Mouse (Mus musculus): Measurements from ENCODE around the gene Coro2a. TPM values are rescaled to one million over a fixed set of nuclear protein-coding genes. Genes with fewer than 3 reads are reported as not detected.

The Coro2a gene
- polyA plus RNA-seq, 1 experiment from 2014 or later: 0.27 TPM

- Histone ChIP-seq H3K9ac (ENCODE audit: low read length) (no peak overlapping the region), H3K4me1 (ENCODE audit: control insufficient read depth in 2 of 2, insufficient read depth in 2 of 2, low read length in 2 of 2) (peaks cover 2 to 5% of the 10 kb centered on the region in 2 experiments; a peak in 2 of 4 replicates), H3K27ac (replicated peaks in 1 of 2; ENCODE audit: control insufficient read depth in 1 of 2, insufficient read depth in 1 of 2, low read depth in 2 of 2, low read length in 2 of 2) (no peak overlapping the region), H3K4me2 (ENCODE audit: low read length) (no peak overlapping the region), H3K27me3 (ENCODE audit: control insufficient read depth, insufficient read depth, low read length) (peaks cover 13% of the 10 kb centered on the region), H3K4me3 (ENCODE audit: control insufficient read depth in 1 of 2, insufficient read depth in 1 of 2, low read depth in 1 of 2, low read length in 2 of 2) (no peak overlapping the region), H3K36me3 (ENCODE audit: control insufficient read depth, insufficient read depth, low read length) (peaks cover 64% of the 10 kb centered on the region), H3K9me3 (ENCODE audit: control insufficient read depth, low read length) (no peaks in the 10 kb centered on the region)
- WGBS: 77% methylated on average over 16 of the region's 16 CpGs
- no peak for ATAC-seq (ENCODE audit: insufficient number of reproducible peaks, insufficient read depth, low FRiP score, low read depth)
These were observed 99.1 kb downstream of the Coro2a start for GRCm38 (mm10) chr4:46502606-46503502.

GRCm38 (mm10) chr4:46498976-46499375 lies 103.0 kb downstream of the Coro2a start:
- 12% methylated on average over 4 of the region's 4 CpGs for WGBS

GRCm38 (mm10) chr4:46498511-46498910 lies 103.5 kb downstream of the Coro2a start:
- H3K27me3 ChIP-seq (ENCODE audit: control insufficient read depth, insufficient read depth, low read length): no peaks in the 10 kb centered on the region
- no peak for ATAC-seq (ENCODE audit: insufficient number of reproducible peaks, insufficient read depth, low FRiP score, low read depth)
- no peaks in the 10 kb centered on the region for H3K9me3 ChIP-seq (ENCODE audit: control insufficient read depth, low read length)
- WGBS: 83% methylated on average over 3 of the region's 3 CpGs
- peaks cover 85% of the 10 kb centered on the region for H3K36me3 ChIP-seq (ENCODE audit: control insufficient read depth, insufficient read depth, low read length)
- no peak overlapping the region for H3K4me3 ChIP-seq (ENCODE audit: control insufficient read depth in 1 of 2, insufficient read depth in 1 of 2, low read depth in 1 of 2, low read length in 2 of 2)
- no peaks in the 10 kb centered on the region for H3K4me1 ChIP-seq (ENCODE audit: control insufficient read depth in 2 of 2, insufficient read depth in 2 of 2, low read length in 2 of 2)
- H3K9ac ChIP-seq (ENCODE audit: low read length): no peak overlapping the region
- H3K4me2 ChIP-seq (ENCODE audit: low read length): no peak overlapping the region
- H3K27ac ChIP-seq (replicated peaks in 1 of 2; ENCODE audit: control insufficient read depth in 1 of 2, insufficient read depth in 1 of 2, low read depth in 2 of 2, low read length in 2 of 2): no peak overlapping the region

More at GRCm38 (mm10) chr4:46498976-46499375, 103.0 kb downstream of the Coro2a start:
- H3K4me2 ChIP-seq (ENCODE audit: low read length): no peak overlapping the region
- no peaks in the 10 kb centered on the region for H3K4me1 ChIP-seq (ENCODE audit: control insufficient read depth in 2 of 2, insufficient read depth in 2 of 2, low read length in 2 of 2)
- peaks cover 85% of the 10 kb centered on the region for H3K36me3 ChIP-seq (ENCODE audit: control insufficient read depth, insufficient read depth, low read length)
- no peak for ATAC-seq (ENCODE audit: insufficient number of reproducible peaks, insufficient read depth, low FRiP score, low read depth)
- no peaks in the 10 kb centered on the region for H3K27me3 ChIP-seq (ENCODE audit: control insufficient read depth, insufficient read depth, low read length)
- no peaks in the 10 kb centered on the region for H3K9me3 ChIP-seq (ENCODE audit: control insufficient read depth, low read length)
- no peak overlapping the region for H3K27ac ChIP-seq (replicated peaks in 1 of 2; ENCODE audit: control insufficient read depth in 1 of 2, insufficient read depth in 1 of 2, low read depth in 2 of 2, low read length in 2 of 2)
- no peak overlapping the region for H3K9ac ChIP-seq (ENCODE audit: low read length)
- H3K4me3 ChIP-seq (ENCODE audit: control insufficient read depth in 1 of 2, insufficient read depth in 1 of 2, low read depth in 1 of 2, low read length in 2 of 2): no peak overlapping the region

GRCm38 (mm10) chr4:46497286-46497892 lies 104.6 kb downstream of the Coro2a start:
- peaks cover 84% of the 10 kb centered on the region for H3K36me3 ChIP-seq (ENCODE audit: control insufficient read depth, insufficient read depth, low read length)
- no peaks in the 10 kb centered on the region for H3K9me3 ChIP-seq (ENCODE audit: control insufficient read depth, low read length)
- H3K27ac ChIP-seq (replicated peaks in 1 of 2; ENCODE audit: control insufficient read depth in 1 of 2, insufficient read depth in 1 of 2, low read depth in 2 of 2, low read length in 2 of 2): no peak overlapping the region
- ATAC-seq (ENCODE audit: insufficient number of reproducible peaks, insufficient read depth, low FRiP score, low read depth): no peak
- no peak overlapping the region for H3K4me2 ChIP-seq (ENCODE audit: low read length)
- H3K4me3 ChIP-seq (ENCODE audit: control insufficient read depth in 1 of 2, insufficient read depth in 1 of 2, low read depth in 1 of 2, low read length in 2 of 2): no peak overlapping the region
- H3K4me1 ChIP-seq (ENCODE audit: control insufficient read depth in 2 of 2, insufficient read depth in 2 of 2, low read length in 2 of 2): no peaks in the 10 kb centered on the region
- H3K27me3 ChIP-seq (ENCODE audit: control insufficient read depth, insufficient read depth, low read length): no peaks in the 10 kb centered on the region
- 47% methylated on average over 4 of the region's 4 CpGs for WGBS
- H3K9ac ChIP-seq (ENCODE audit: low read length): no peak overlapping the region

GRCm38 (mm10) chr4:46495543-46495942 lies 106.5 kb downstream of the Coro2a start:
- Histone ChIP-seq H3K4me2 (ENCODE audit: low read length) (no peak overlapping the region), H3K36me3 (ENCODE audit: control insufficient read depth, insufficient read depth, low read length) (peaks cover 65% of the 10 kb centered on the region), H3K27ac (replicated peaks in 1 of 2; ENCODE audit: control insufficient read depth in 1 of 2, insufficient read depth in 1 of 2, low read depth in 2 of 2, low read length in 2 of 2) (no peak overlapping the region), H3K9me3 (ENCODE audit: control insufficient read depth, low read length) (no peaks in the 10 kb centered on the region), H3K4me1 (ENCODE audit: control insufficient read depth in 2 of 2, insufficient read depth in 2 of 2, low read length in 2 of 2) (peaks cover 0 to under 1% of the 10 kb centered on the region in 2 experiments; a peak in 1 of 4 replicates), H3K4me3 (ENCODE audit: control insufficient read depth in 1 of 2, insufficient read depth in 1 of 2, low read depth in 1 of 2, low read length in 2 of 2) (no peak overlapping the region), H3K27me3 (ENCODE audit: control insufficient read depth, insufficient read depth, low read length) (no peaks in the 10 kb centered on the region), H3K9ac (ENCODE audit: low read length) (peak overlapping the region; percentile 12; the same call in 1 of the 2 replicates)
- ATAC-seq (ENCODE audit: insufficient number of reproducible peaks, insufficient read depth, low FRiP score, low read depth): no peak
- WGBS: 88% methylated on average over 12 of the region's 12 CpGs

- Histone ChIP-seq H3K27me3 (ENCODE audit: control insufficient read depth, insufficient read depth, low read length) (no peaks in the 10 kb centered on the region), H3K4me3 (ENCODE audit: control insufficient read depth in 1 of 2, insufficient read depth in 1 of 2, low read depth in 1 of 2, low read length in 2 of 2) (no peak overlapping the region), H3K36me3 (ENCODE audit: control insufficient read depth, insufficient read depth, low read length) (peaks cover 45% of the 10 kb centered on the region), H3K4me2 (ENCODE audit: low read length) (no peak overlapping the region), H3K9ac (ENCODE audit: low read length) (no peak overlapping the region), H3K4me1 (ENCODE audit: control insufficient read depth in 2 of 2, insufficient read depth in 2 of 2, low read length in 2 of 2) (peaks cover 4 to 8% of the 10 kb centered on the region in 2 experiments), H3K27ac (replicated peaks in 1 of 2; ENCODE audit: control insufficient read depth in 1 of 2, insufficient read depth in 1 of 2, low read depth in 2 of 2, low read length in 2 of 2) (no peak overlapping the region), H3K9me3 (ENCODE audit: control insufficient read depth, low read length) (no peaks in the 10 kb centered on the region)
- no peak for ATAC-seq (ENCODE audit: insufficient number of reproducible peaks, insufficient read depth, low FRiP score, low read depth)
- 93% methylated on average over 6 of the region's 6 CpGs for WGBS
These were observed 108.9 kb downstream of the Coro2a start for GRCm38 (mm10) chr4:46493071-46493470.

GRCm38 (mm10) chr4:46489028-46489925 lies 112.7 kb downstream of the Coro2a start, which contains the start of gene Nans:
Gene Nans, plus strand, starts transcription at chr4:46489248.
- Histone ChIP-seq H3K27ac (replicated peaks in 1 of 2; ENCODE audit: control insufficient read depth in 1 of 2, insufficient read depth in 1 of 2, low read depth in 2 of 2, low read length in 2 of 2) (peak within 1 kb of the TSS; percentile 42 to 74), H3K4me3 (ENCODE audit: control insufficient read depth in 1 of 2, insufficient read depth in 1 of 2, low read depth in 1 of 2, low read length in 2 of 2) (peak within 1 kb of the TSS; percentile 75 to 88), H3K9ac (ENCODE audit: low read length) (peak within 1 kb of the TSS; percentile 89), H3K9me3 (ENCODE audit: control insufficient read depth, low read length) (no peaks in the 10 kb centered on the region), H3K4me1 (ENCODE audit: control insufficient read depth in 2 of 2, insufficient read depth in 2 of 2, low read length in 2 of 2) (peaks cover 11 to 16% of the 10 kb centered on the region in 2 experiments), H3K27me3 (ENCODE audit: control insufficient read depth, insufficient read depth, low read length) (no peaks in the 10 kb centered on the region), H3K36me3 (ENCODE audit: control insufficient read depth, insufficient read depth, low read length) (peaks cover 18% of the 10 kb centered on the region), H3K4me2 (ENCODE audit: low read length) (peak within 1 kb of the TSS; percentile 93)
- peak; percentile 92 for ATAC-seq (ENCODE audit: insufficient number of reproducible peaks, insufficient read depth, low FRiP score, low read depth)
- under 1% methylated on average over 55 of the region's 58 CpGs for WGBS

Measured in heart, embryonic 14.5 days (tissue).